Comparison of ENCODE assay signal across 15 mouse cellular contexts in the genomic region with DNA sequence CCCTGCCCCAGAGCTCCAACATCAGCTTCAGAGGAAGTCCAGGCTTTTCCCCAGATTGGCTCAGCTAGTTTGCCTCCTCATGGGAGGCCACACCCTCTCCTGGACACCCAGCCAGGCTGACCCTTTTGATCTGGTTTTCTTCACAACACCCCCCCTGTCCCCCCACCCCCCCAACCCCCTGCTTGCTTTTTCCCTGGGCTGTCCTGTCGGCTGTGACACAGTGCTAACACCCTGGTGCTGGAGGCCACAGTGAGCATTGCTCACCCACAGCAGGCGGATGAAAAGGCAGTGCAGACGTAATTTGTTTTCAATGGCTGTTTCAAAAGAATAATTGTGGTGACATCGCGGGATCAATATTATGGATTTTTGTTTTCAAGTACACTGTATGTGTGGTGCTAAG.
DNase-seq lines count a peak whose midpoint lies in the region; ATAC-seq and TF ChIP-seq lines count a peak whose summit lies in the region.
"Had no signal": no experiment of that assay in that cellular context is flagged by ENCODE, and none has a peak within 500 bp of the region (broad histone marks: within the 10 kb centered on the region; RNA-seq: fewer than 3 reads in every experiment).

No protein-coding gene starts in this region.

- no peak overlapping the region for H3K4me2 ChIP-seq in liver, postnatal 0 days (ENCODE audit: low read depth, low read length)
- H3K4me2 ChIP-seq in liver, embryonic 12.5 days = no peak overlapping the region
- no peak overlapping the region for H3K4me2 ChIP-seq in hindbrain, embryonic 11.5 days (replicated peaks; ENCODE audit: low read depth, low read length)
- no peak overlapping the region for H3K4me2 ChIP-seq in midbrain, embryonic 13.5 days (replicated peaks)
- H3K4me2 ChIP-seq in kidney, embryonic 15.5 days = no peak overlapping the region
- H3K4me2 ChIP-seq: embryonic facial prominence, embryonic 15.5 days; limb, embryonic 13.5 days had no signal

- no peak for TF ChIP-seq EP300 in liver, postnatal 0 days (IDR thresholded peaks at IDR 0.05; ENCODE audit: low read depth)

- ATAC-seq in liver, postnatal 0 days = peak; percentile 53; the same call in 1 of the 2 replicates
- ATAC-seq in liver, embryonic 12.5 days = no peak
- peak; percentile 56 for ATAC-seq in hindbrain, embryonic 11.5 days (ENCODE audit: low FRiP score)
- peak; percentile 60 for ATAC-seq in midbrain, embryonic 13.5 days
- no peak for ATAC-seq in megakaryocyte, adult 5-6 weeks (ENCODE audit: poor library complexity, severe bottlenecking)
- ATAC-seq in kidney, embryonic 15.5 days (replicated peaks; ENCODE audit: low FRiP score) = no peak

- WGBS in liver, postnatal 0 days (ENCODE audit: insufficient replicate concordance) = 36% methylated on average over 5 of the region's 5 CpGs
- WGBS in liver, embryonic 12.5 days (ENCODE audit: insufficient replicate concordance) = 52% methylated on average over 5 of the region's 5 CpGs
- 62% methylated on average over 5 of the region's 5 CpGs for WGBS in embryonic facial prominence, embryonic 10.5 days
- WGBS in hindbrain, embryonic 11.5 days = 35% methylated on average over 5 of the region's 5 CpGs
- 31% methylated on average over 5 of the region's 5 CpGs for WGBS in midbrain, embryonic 13.5 days
- 38% methylated on average over 5 of the region's 5 CpGs for WGBS in kidney, embryonic 15.5 days

- TF ChIP-seq CTCF in liver, postnatal 0 days (IDR thresholded peaks at IDR 0.05; ENCODE audit: low read depth) = no peak

- H3K27me3 ChIP-seq in liver, postnatal 0 days (ENCODE audit: insufficient read depth, low read length) = no peaks in the 10 kb centered on the region
- H3K27me3 ChIP-seq in liver, embryonic 12.5 days (replicated peaks) = no peaks in the 10 kb centered on the region
- H3K27me3 ChIP-seq in embryonic facial prominence, embryonic 10.5 days (replicated peaks; ENCODE audit: low read depth, poor library complexity, severe bottlenecking) = no peaks in the 10 kb centered on the region
- H3K27me3 ChIP-seq in hindbrain, embryonic 11.5 days (ENCODE audit: control insufficient read depth, insufficient read depth, low read length) = no peaks in the 10 kb centered on the region
- H3K27me3 ChIP-seq in midbrain, embryonic 13.5 days = no peaks in the 10 kb centered on the region
- no peaks in the 10 kb centered on the region for H3K27me3 ChIP-seq in kidney, embryonic 15.5 days
- H3K27me3 ChIP-seq: embryonic facial prominence, embryonic 15.5 days; limb, embryonic 13.5 days had no signal

- no peak overlapping the region for H3K4me3 ChIP-seq in liver, postnatal 0 days (ENCODE audit: low read depth, low read length)
- H3K4me3 ChIP-seq in liver, embryonic 12.5 days = no peak overlapping the region
- no peak overlapping the region for H3K4me3 ChIP-seq in embryonic facial prominence, embryonic 10.5 days
- H3K4me3 ChIP-seq in hindbrain, embryonic 11.5 days (ENCODE audit: low read depth, low read length) = no peak overlapping the region
- no peak overlapping the region for H3K4me3 ChIP-seq in midbrain, embryonic 13.5 days (replicated peaks)
- H3K4me3 ChIP-seq in kidney, embryonic 15.5 days (replicated peaks) = no peak overlapping the region
- H3K4me3 ChIP-seq: embryonic facial prominence, embryonic 15.5 days; limb, embryonic 13.5 days had no signal

- no peak overlapping the region for H3K27ac ChIP-seq in liver, postnatal 0 days (ENCODE audit: low read depth)
- H3K27ac ChIP-seq in liver, embryonic 12.5 days = no peak overlapping the region
- H3K27ac ChIP-seq in embryonic facial prominence, embryonic 10.5 days (replicated peaks) = 0 out of 2 replicates have a peak overlapping the region, but pooled peaks have one; percentile 1
- 0 out of 2 replicates have a peak overlapping the region, but pooled peaks have one; percentile 1 for H3K27ac ChIP-seq in hindbrain, embryonic 11.5 days (ENCODE audit: low read depth, low read length)
- H3K27ac ChIP-seq in midbrain, embryonic 13.5 days = no peak overlapping the region
- no peak overlapping the region for H3K27ac ChIP-seq in kidney, embryonic 15.5 days
- H3K27ac ChIP-seq: embryonic facial prominence, embryonic 15.5 days; limb, embryonic 13.5 days; macrophage had no signal

- H3K9ac ChIP-seq in liver, postnatal 0 days (replicated peaks) = no peak overlapping the region
- H3K9ac ChIP-seq in liver, embryonic 12.5 days = no peak overlapping the region
- H3K9ac ChIP-seq in hindbrain, embryonic 11.5 days (ENCODE audit: low read depth, low read length) = no peak overlapping the region
- no peak overlapping the region for H3K9ac ChIP-seq in midbrain, embryonic 13.5 days (replicated peaks)
- no peak overlapping the region for H3K9ac ChIP-seq in kidney, embryonic 15.5 days
- H3K9ac ChIP-seq: embryonic facial prominence, embryonic 15.5 days; limb, embryonic 13.5 days had no signal

- H3K36me3 ChIP-seq in liver, postnatal 0 days (replicated peaks; ENCODE audit: insufficient read depth, low read length) = no peaks in the 10 kb centered on the region
- no peaks in the 10 kb centered on the region for H3K36me3 ChIP-seq in liver, embryonic 12.5 days
- H3K36me3 ChIP-seq in embryonic facial prominence, embryonic 10.5 days (replicated peaks) = no peaks in the 10 kb centered on the region
- no peaks in the 10 kb centered on the region for H3K36me3 ChIP-seq in hindbrain, embryonic 11.5 days (ENCODE audit: control insufficient read depth, insufficient read depth, low read length)
- no peaks in the 10 kb centered on the region for H3K36me3 ChIP-seq in midbrain, embryonic 13.5 days
- no peaks in the 10 kb centered on the region for H3K36me3 ChIP-seq in kidney, embryonic 15.5 days
- H3K36me3 ChIP-seq: embryonic facial prominence, embryonic 15.5 days; limb, embryonic 13.5 days had no signal

- no peaks in the 10 kb centered on the region for H3K4me1 ChIP-seq in liver, postnatal 0 days (ENCODE audit: insufficient read depth)
- H3K4me1 ChIP-seq in liver, embryonic 12.5 days = no peaks in the 10 kb centered on the region
- H3K4me1 ChIP-seq in embryonic facial prominence, embryonic 10.5 days = peaks cover 51% of the 10 kb centered on the region
- peaks cover 3% of the 10 kb centered on the region; the same call in 1 of the 2 replicates for H3K4me1 ChIP-seq in hindbrain, embryonic 11.5 days (replicated peaks; ENCODE audit: control insufficient read depth, insufficient read depth, low read length)
- H3K4me1 ChIP-seq in midbrain, embryonic 13.5 days (replicated peaks) = peaks cover 31% of the 10 kb centered on the region
- H3K4me1 ChIP-seq in kidney, embryonic 15.5 days = peaks cover 31% of the 10 kb centered on the region

- H3K9me3 ChIP-seq in liver, postnatal 0 days (ENCODE audit: low read length) = no peaks in the 10 kb centered on the region
- H3K9me3 ChIP-seq in liver, embryonic 12.5 days (replicated peaks) = no peaks in the 10 kb centered on the region
- no peaks in the 10 kb centered on the region for H3K9me3 ChIP-seq in embryonic facial prominence, embryonic 10.5 days
- no peaks in the 10 kb centered on the region for H3K9me3 ChIP-seq in hindbrain, embryonic 11.5 days (ENCODE audit: control insufficient read depth, low read length)
- no peaks in the 10 kb centered on the region for H3K9me3 ChIP-seq in midbrain, embryonic 13.5 days
- H3K9me3 ChIP-seq in kidney, embryonic 15.5 days (replicated peaks) = no peaks in the 10 kb centered on the region
- H3K9me3 ChIP-seq: embryonic facial prominence, embryonic 15.5 days; limb, embryonic 13.5 days had no signal

- no peak for DNase-seq in liver, postnatal 0 days
- no peak for DNase-seq in embryonic facial prominence, embryonic 10.5 days (ENCODE audit: low spot score)
- no peak for DNase-seq in hindbrain, embryonic 11.5 days (ENCODE audit: low spot score)
- DNase-seq: cerebellum, adult 11-12 months; heart, postnatal 4 days; kidney, adult 18-20 months; right cerebral cortex, postnatal 4 days; thymus, postnatal 25 days had no signal

Comparison
In these comparisons a context has a peak if more than half of its experiments do, and no peak if none do; other contexts are left out.
1. ATAC-seq: peak in liver, postnatal 0 days (single experiment), hindbrain, embryonic 11.5 days (single experiment) and midbrain, embryonic 13.5 days (single experiment); none in liver, embryonic 12.5 days (single experiment), megakaryocyte, adult 5-6 weeks (single experiment) and kidney, embryonic 15.5 days (single experiment).
2. H3K27ac ChIP-seq: peak in embryonic facial prominence, embryonic 10.5 days (single experiment) and hindbrain, embryonic 11.5 days (single experiment); none in liver, postnatal 0 days (single experiment), liver, embryonic 12.5 days (single experiment), midbrain, embryonic 13.5 days (single experiment) and kidney, embryonic 15.5 days (single experiment).